Mouse (Mus musculus): Measurements from ENCODE around the gene Zbtb38.

The Zbtb38 gene

GRCm38 (mm10) chr9:96767874-96768273, 15.2 kb upstream of the Zbtb38 start:
- TF ChIP-seq POU5F1 (IDR thresholded peaks at IDR 0.05; ENCODE audit: borderline replicate concordance, low read length) (no peak), NANOG (IDR thresholded peaks at IDR 0.05; ENCODE audit: borderline replicate concordance, low read length) (no peak), CTCF (conservative IDR thresholded peaks at IDR 0.05; ENCODE audit: low read length) (no peak)
- H3K4me3 ChIP-seq (replicated peaks; ENCODE audit: low read length) = no peak overlapping the region
- H3K27me3 ChIP-seq (ENCODE audit: insufficient read depth, low read length) = peaks cover 16% of the 10 kb centered on the region
- no peaks in the 10 kb centered on the region for H3K36me3 ChIP-seq (ENCODE audit: insufficient read depth, low read length)
- H3K4me1 ChIP-seq (replicated peaks; ENCODE audit: low read depth, low read length) = peaks cover 8% of the 10 kb centered on the region
- H3K9me3 ChIP-seq (ENCODE audit: low read length) = no peaks in the 10 kb centered on the region

- Histone ChIP-seq H3K27me3 (ENCODE audit: insufficient read depth, low read length) (peaks cover 16% of the 10 kb centered on the region), H3K36me3 (ENCODE audit: insufficient read depth, low read length) (no peaks in the 10 kb centered on the region)
- no peak for TF ChIP-seq CTCF (conservative IDR thresholded peaks at IDR 0.05; ENCODE audit: low read length)
- TF ChIP-seq NANOG (IDR thresholded peaks at IDR 0.05; ENCODE audit: borderline replicate concordance, low read length) = no peak
- no peak for TF ChIP-seq POU5F1 (IDR thresholded peaks at IDR 0.05; ENCODE audit: borderline replicate concordance, low read length)
These were observed 13.4 kb upstream of the Zbtb38 start for GRCm38 (mm10) chr9:96766078-96766477.

GRCm38 (mm10) chr9:96765410-96765809, 12.8 kb upstream of the Zbtb38 start:
- Histone ChIP-seq H3K9me3 (ENCODE audit: low read length) (no peaks in the 10 kb centered on the region), H3K4me1 (replicated peaks; ENCODE audit: low read depth, low read length) (peaks cover 8% of the 10 kb centered on the region), H3K27me3 (ENCODE audit: insufficient read depth, low read length) (peaks cover 9% of the 10 kb centered on the region), H3K4me3 (replicated peaks; ENCODE audit: low read length) (no peak overlapping the region), H3K36me3 (ENCODE audit: insufficient read depth, low read length) (no peaks in the 10 kb centered on the region)
- TF ChIP-seq NANOG (IDR thresholded peaks at IDR 0.05; ENCODE audit: borderline replicate concordance, low read length) = no peak
- TF ChIP-seq CTCF (conservative IDR thresholded peaks at IDR 0.05; ENCODE audit: low read length) = no peak
- no peak for TF ChIP-seq POU5F1 (IDR thresholded peaks at IDR 0.05; ENCODE audit: borderline replicate concordance, low read length)

More at GRCm38 (mm10) chr9:96766078-96766477, 13.4 kb upstream of the Zbtb38 start:
- no peak overlapping the region for H3K4me3 ChIP-seq (replicated peaks; ENCODE audit: low read length)
- H3K4me1 ChIP-seq (replicated peaks; ENCODE audit: low read depth, low read length) = peaks cover 8% of the 10 kb centered on the region
- H3K9me3 ChIP-seq (ENCODE audit: low read length) = no peaks in the 10 kb centered on the region

- Histone ChIP-seq H3K9me3 (ENCODE audit: low read length) (no peaks in the 10 kb centered on the region), H3K36me3 (ENCODE audit: insufficient read depth, low read length) (no peaks in the 10 kb centered on the region), H3K27me3 (ENCODE audit: insufficient read depth, low read length) (0 out of 2 replicates have a peak, but pooled peaks cover 4% of the 10 kb centered on the region), H3K4me1 (replicated peaks; ENCODE audit: low read depth, low read length) (peaks cover 12% of the 10 kb centered on the region), H3K4me3 (replicated peaks; ENCODE audit: low read length) (no peak overlapping the region)
- TF ChIP-seq POU5F1 (IDR thresholded peaks at IDR 0.05; ENCODE audit: borderline replicate concordance, low read length) (no peak), NANOG (IDR thresholded peaks at IDR 0.05; ENCODE audit: borderline replicate concordance, low read length) (no peak), CTCF (conservative IDR thresholded peaks at IDR 0.05; ENCODE audit: low read length) (no peak)
These were observed 11.4 kb upstream of the Zbtb38 start for GRCm38 (mm10) chr9:96763847-96764631.

- H3K4me1 ChIP-seq (replicated peaks; ENCODE audit: low read depth, low read length) = peaks cover 21% of the 10 kb centered on the region
- no peaks in the 10 kb centered on the region for H3K36me3 ChIP-seq (ENCODE audit: insufficient read depth, low read length)
- TF ChIP-seq CTCF (conservative IDR thresholded peaks at IDR 0.05; ENCODE audit: low read length) (no peak), POU5F1 (IDR thresholded peaks at IDR 0.05; ENCODE audit: borderline replicate concordance, low read length) (no peak), NANOG (IDR thresholded peaks at IDR 0.05; ENCODE audit: borderline replicate concordance, low read length) (no peak)
- H3K4me3 ChIP-seq (replicated peaks; ENCODE audit: low read length) = no peak overlapping the region
- no peaks in the 10 kb centered on the region for H3K9me3 ChIP-seq (ENCODE audit: low read length)
- H3K27me3 ChIP-seq (ENCODE audit: insufficient read depth, low read length) = 0 out of 2 replicates have a peak, but pooled peaks cover 4% of the 10 kb centered on the region
These were observed 10.4 kb upstream of the Zbtb38 start for GRCm38 (mm10) chr9:96763025-96763424.

GRCm38 (mm10) chr9:96758749-96759597, 6.3 kb upstream of the Zbtb38 start:
- Histone ChIP-seq H3K9me3 (ENCODE audit: low read length) (no peaks in the 10 kb centered on the region), H3K27me3 (ENCODE audit: insufficient read depth, low read length) (no peaks in the 10 kb centered on the region), H3K4me1 (replicated peaks; ENCODE audit: low read depth, low read length) (peaks cover 23% of the 10 kb centered on the region), H3K36me3 (ENCODE audit: insufficient read depth, low read length) (no peaks in the 10 kb centered on the region), H3K4me3 (replicated peaks; ENCODE audit: low read length) (peak overlapping the region; percentile 74)
- TF ChIP-seq CTCF (conservative IDR thresholded peaks at IDR 0.05; ENCODE audit: low read length) (peak; percentile 84), NANOG (IDR thresholded peaks at IDR 0.05; ENCODE audit: borderline replicate concordance, low read length) (no peak)

GRCm38 (mm10) chr9:96756638-96757435, 4.2 kb upstream of the Zbtb38 start:
- Histone ChIP-seq H3K4me3 (replicated peaks; ENCODE audit: low read length) (no peak overlapping the region), H3K9me3 (ENCODE audit: low read length) (no peaks in the 10 kb centered on the region), H3K27me3 (ENCODE audit: insufficient read depth, low read length) (no peaks in the 10 kb centered on the region), H3K36me3 (ENCODE audit: insufficient read depth, low read length) (no peaks in the 10 kb centered on the region), H3K4me1 (replicated peaks; ENCODE audit: low read depth, low read length) (peaks cover 44% of the 10 kb centered on the region)
- TF ChIP-seq NANOG (IDR thresholded peaks at IDR 0.05; ENCODE audit: borderline replicate concordance, low read length) = no peak
- no peak for TF ChIP-seq CTCF (conservative IDR thresholded peaks at IDR 0.05; ENCODE audit: low read length)
- no peak for TF ChIP-seq POU5F1 (IDR thresholded peaks at IDR 0.05; ENCODE audit: borderline replicate concordance, low read length)

- H3K36me3 ChIP-seq (ENCODE audit: insufficient read depth, low read length) = no peaks in the 10 kb centered on the region
- peaks cover 55% of the 10 kb centered on the region for H3K4me1 ChIP-seq (replicated peaks; ENCODE audit: low read depth, low read length)
- TF ChIP-seq NANOG (IDR thresholded peaks at IDR 0.05; ENCODE audit: borderline replicate concordance, low read length) (no peak), POU5F1 (IDR thresholded peaks at IDR 0.05; ENCODE audit: borderline replicate concordance, low read length) (no peak), CTCF (conservative IDR thresholded peaks at IDR 0.05; ENCODE audit: low read length) (no peak)
- no peaks in the 10 kb centered on the region for H3K9me3 ChIP-seq (ENCODE audit: low read length)
- H3K4me3 ChIP-seq (replicated peaks; ENCODE audit: low read length) = no peak overlapping the region
- H3K27me3 ChIP-seq (ENCODE audit: insufficient read depth, low read length) = no peaks in the 10 kb centered on the region
These were observed 3.1 kb upstream of the Zbtb38 start for GRCm38 (mm10) chr9:96755761-96756160.

Data from E14TG2a.4 (cell line).